Mouse (Mus musculus) liver, postnatal 0 days (tissue): Measurements from ENCODE around the gene Dph5. TPM values are rescaled to one million over a fixed set of nuclear protein-coding genes. Genes with fewer than 3 reads are reported as not detected.

Experiments
- ATAC-seq: fragments of 200-750 bp; cut with Nextera tagmentation; 2 replicates; pipeline ENCODE4 v1.8.0; 2017; ENCODE audit warnings: mild to moderate bottlenecking, moderate library complexity
- DNase-seq: peaks from one replicate; pipeline ENCODE4 v3.0.0-alpha.2; 2016
- H3K27ac ChIP-seq: fragments of 300-500 bp; sonication (generic); 2 replicates; pipeline ENCODE4 v1.5.1; 2014; ENCODE audit warnings: antibody characterized with exemption, moderate library complexity, mild to moderate bottlenecking, low read depth
- H3K27me3 ChIP-seq: fragments of 300-500 bp; sonication (generic); 2 replicates; pipeline ENCODE4 v1.6.1; 2014; ENCODE audit warnings: low read length, control low read depth, mixed read lengths; ENCODE audit not compliant: insufficient read depth
- H3K36me3 ChIP-seq: fragments of 300-500 bp; sonication (generic); replicated peaks from 2 replicates; pipeline ENCODE4 v1.6.1; 2014; ENCODE audit warnings: mild to moderate bottlenecking, control low read depth, low read length, moderate library complexity, mixed read lengths; ENCODE audit not compliant: insufficient read depth
- H3K4me1 ChIP-seq: fragments of 300-500 bp; sonication (generic); 2 replicates; pipeline ENCODE4 v1.6.1; 2014; ENCODE audit warnings: antibody characterized with exemption, mild to moderate bottlenecking, control low read depth; ENCODE audit not compliant: insufficient read depth
- H3K4me2 ChIP-seq: fragments of 300-500 bp; sonication (generic); 2 replicates; pipeline ENCODE4 v1.6.1; 2014; ENCODE audit warnings: low read depth, mild to moderate bottlenecking, low read length, moderate library complexity, mixed read lengths
- H3K4me3 ChIP-seq: fragments of 300-500 bp; sonication (generic); 2 replicates; pipeline ENCODE4 v1.5.1; 2014; ENCODE audit warnings: low read depth, low read length
- H3K9ac ChIP-seq: fragments of 300-500 bp; sonication (generic); replicated peaks from 2 replicates; pipeline ENCODE4 v1.6.1; 2014; ENCODE audit warnings: mild to moderate bottlenecking, moderate library complexity
- H3K9me3 ChIP-seq: fragments of 300-500 bp; sonication (generic); 2 replicates; pipeline ENCODE4 v1.6.1; 2016; ENCODE audit warnings: mild to moderate bottlenecking, control low read depth, low read length, mixed read lengths
- CTCF ChIP-seq: sonication (generic); IDR thresholded peaks from 2 replicates; pipeline ENCODE4 v1.5.1; 2016; ENCODE audit warnings: antibody characterized with exemption, low read depth
- EP300 ChIP-seq: IDR thresholded peaks from 2 replicates; pipeline ENCODE4 v1.6.1; 2016; ENCODE audit warnings: antibody characterized with exemption, low read depth, mild to moderate bottlenecking
- WGBS: fragments of 180-500 bp; shearing (Covaris S2); extraction: QIAGEN DNeasy Blood & Tissue Kit; methylation state at CpG from one replicate; pipeline ENCODE4 v1.1.7; 2014; ENCODE audit not compliant: insufficient replicate concordance; 5-methylcytosine and 5-hydroxymethylcytosine counted together
- polyA plus RNA-seq: library from polyadenylated mRNA; unstranded; fragments of >200 nt; fragmentation: Nextera tagmentation; extraction: Ambion mirVana; gene quantifications from 2 replicates; pipeline ENCODE4 v1.2.1, GENCODE M21; 2015

Dph5 gene
- 15.3 and 16.2 TPM in 2 replicates for polyA plus RNA-seq

DNA sequence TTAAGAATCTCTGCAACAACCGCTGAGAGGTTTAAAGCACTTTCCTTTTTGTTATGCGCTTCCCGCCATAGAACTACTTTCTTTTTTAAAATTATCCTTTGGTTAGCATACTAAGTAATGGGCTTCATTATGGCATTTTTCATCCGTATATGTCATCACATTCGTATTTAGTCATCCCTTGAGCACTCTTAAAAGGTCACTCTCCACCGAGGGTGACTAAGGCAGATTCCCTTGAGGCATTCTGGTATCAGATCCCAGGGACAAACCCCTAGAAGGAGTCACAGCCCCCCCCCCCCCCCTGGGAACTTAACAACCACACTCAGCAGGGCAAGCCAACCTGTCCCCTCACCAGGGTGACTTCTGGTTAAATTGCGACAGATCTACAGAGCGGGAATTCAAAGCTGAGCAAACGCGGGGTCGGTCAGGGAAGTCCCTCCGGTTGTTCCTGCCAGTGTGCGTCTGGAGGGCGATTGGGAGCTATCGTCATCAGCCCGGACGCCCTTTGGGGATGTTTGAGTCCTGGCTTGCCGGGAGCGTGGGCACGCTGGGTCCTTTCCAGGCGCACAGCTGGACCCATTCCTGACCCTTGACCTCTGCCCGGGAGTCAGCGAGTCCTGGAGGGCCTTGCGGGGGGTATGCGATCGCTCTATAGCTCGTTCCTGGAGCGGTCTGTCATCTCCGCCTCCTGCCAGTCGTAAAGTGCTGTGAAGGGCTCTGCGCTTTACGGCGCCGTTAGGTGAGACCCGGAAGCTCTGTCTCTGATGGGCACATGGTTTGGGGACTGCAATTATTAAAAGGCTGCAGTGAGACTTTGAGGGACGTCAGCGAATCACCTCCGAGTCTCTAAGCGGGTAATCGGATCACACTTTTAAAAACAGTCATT, at the start of gene Dph5:
Gene Dph5, plus strand, starts transcription at position 411 of the 883 bp plus-strand sequence.
- TF ChIP-seq EP300, result no peak
- no peak for TF ChIP-seq CTCF
- Histone ChIP-seq H3K4me1 (peaks cover 3% of the 10 kb centered on the region; the same call in 1 of the 2 replicates), H3K9ac (peak within 1 kb of the TSS; percentile 70), H3K4me2 (peak within 1 kb of the TSS; percentile 79), H3K9me3 (no peaks in the 10 kb centered on the region), H3K27me3 (no peaks in the 10 kb centered on the region), H3K36me3 (no peaks in the 10 kb centered on the region; the same call in 1 of the 2 replicates), H3K4me3 (peak within 1 kb of the TSS; percentile 72), H3K27ac (peak within 1 kb of the TSS; percentile 87)
- peak; percentile 91 for DNase-seq
- WGBS, result under 1% methylated on average over 40 of the region's 40 CpGs
- ATAC-seq, result peak; percentile 96

DNA sequence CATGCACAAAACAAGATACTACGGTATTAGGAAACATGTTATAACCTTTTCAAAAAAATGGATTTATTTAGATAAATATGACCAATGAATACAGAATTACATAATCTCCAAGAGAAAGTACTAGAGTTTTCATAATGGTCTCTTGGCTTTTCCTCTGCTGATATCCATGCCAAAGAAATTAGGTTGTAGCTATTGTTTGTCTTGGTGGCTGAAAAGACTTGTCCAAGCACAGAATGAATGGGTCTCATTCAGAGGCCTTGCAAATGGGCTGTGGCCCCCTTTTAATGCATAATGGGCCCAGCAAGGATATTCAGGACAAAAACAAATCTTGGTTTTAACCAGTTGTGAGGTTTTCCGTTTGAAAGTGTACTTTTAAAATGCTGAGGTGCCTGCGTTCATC, 43.1 kb upstream of the Dph5 start:
- Histone ChIP-seq H3K27ac (no peak overlapping the region), H3K4me1 (no peaks in the 10 kb centered on the region), H3K27me3 (no peaks in the 10 kb centered on the region), H3K36me3 (no peaks in the 10 kb centered on the region), H3K4me3 (no peak overlapping the region), H3K9me3 (no peaks in the 10 kb centered on the region), H3K4me2 (no peak overlapping the region), H3K9ac (no peak overlapping the region)
- WGBS, result 82% methylated on average over 3 of the region's 3 CpGs
- TF ChIP-seq EP300 (no peak), CTCF (no peak)
- ATAC-seq (no peak), DNase-seq (no peak)

DNA sequence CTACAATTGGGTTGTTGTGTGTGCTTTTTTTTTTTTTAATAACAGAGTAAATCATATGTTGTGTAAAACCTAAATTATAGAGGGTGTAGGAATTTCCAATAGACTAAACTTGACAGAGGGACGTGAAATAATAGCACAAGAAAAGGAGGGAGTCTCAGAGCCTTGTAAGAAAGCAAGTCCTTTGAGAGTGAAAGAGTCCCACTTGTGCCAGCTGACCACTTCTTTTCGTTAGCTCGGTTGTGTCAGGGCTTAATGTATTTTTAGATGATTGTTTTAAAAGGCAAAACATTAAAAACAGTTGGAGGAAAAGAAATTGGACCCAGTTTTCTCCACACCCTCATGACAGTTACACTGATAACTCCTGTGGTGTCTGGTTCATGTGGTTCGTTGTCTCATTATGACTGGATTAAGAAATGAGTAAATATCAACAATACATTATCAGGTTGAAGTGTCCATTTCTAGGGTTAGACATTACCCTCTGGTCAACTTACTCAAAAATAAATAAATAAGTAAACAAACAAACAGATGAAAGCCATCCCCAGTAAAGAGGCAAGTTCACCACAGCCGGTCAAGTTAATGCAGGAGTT, 42.5 kb upstream of the Dph5 start:
- ATAC-seq (no peak), DNase-seq (no peak)
- H3K27me3 ChIP-seq, result no peaks in the 10 kb centered on the region
- WGBS, result 60% methylated on average over 5 of the region's 5 CpGs
- H3K4me3 ChIP-seq, result no peak overlapping the region
- no peaks in the 10 kb centered on the region for H3K4me1 ChIP-seq
- H3K4me2 ChIP-seq, result no peak overlapping the region
- TF ChIP-seq EP300, result no peak
- no peak for TF ChIP-seq CTCF
- no peak overlapping the region for H3K27ac ChIP-seq
- no peaks in the 10 kb centered on the region for H3K36me3 ChIP-seq
- no peak overlapping the region for H3K9ac ChIP-seq
- H3K9me3 ChIP-seq, result no peaks in the 10 kb centered on the region

DNA sequence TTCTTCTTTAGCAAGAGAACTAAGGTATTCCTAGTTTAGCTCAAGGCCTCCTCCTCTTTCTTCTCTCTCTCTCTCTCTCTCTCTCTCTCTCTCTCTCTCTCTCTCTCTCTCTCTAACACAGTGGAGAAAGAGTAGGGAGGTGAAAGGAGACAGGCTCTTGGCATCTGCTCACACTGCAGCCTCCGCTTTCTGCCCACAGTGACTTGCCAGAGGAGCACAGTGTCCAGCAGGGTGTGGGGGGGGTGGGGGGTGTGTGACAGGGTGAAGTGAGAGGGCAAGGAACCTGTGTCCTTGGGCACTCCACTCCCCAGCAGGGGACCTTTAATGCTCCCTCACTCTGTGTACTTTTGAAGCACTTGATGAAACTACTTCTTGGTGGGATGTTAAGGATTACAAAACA, 41.9 kb upstream of the Dph5 start:
- H3K27me3 ChIP-seq, result no peaks in the 10 kb centered on the region
- H3K9me3 ChIP-seq, result no peaks in the 10 kb centered on the region
- no peaks in the 10 kb centered on the region for H3K4me1 ChIP-seq
- no peak overlapping the region for H3K27ac ChIP-seq
- H3K9ac ChIP-seq, result no peak overlapping the region
- TF ChIP-seq CTCF (no peak), EP300 (no peak)
- 76% methylated on average over 1 of the region's 1 CpGs for WGBS
- ATAC-seq, result no peak
- H3K4me2 ChIP-seq, result no peak overlapping the region
- DNase-seq, result no peak
- no peak overlapping the region for H3K4me3 ChIP-seq
- H3K36me3 ChIP-seq, result no peaks in the 10 kb centered on the region

DNA sequence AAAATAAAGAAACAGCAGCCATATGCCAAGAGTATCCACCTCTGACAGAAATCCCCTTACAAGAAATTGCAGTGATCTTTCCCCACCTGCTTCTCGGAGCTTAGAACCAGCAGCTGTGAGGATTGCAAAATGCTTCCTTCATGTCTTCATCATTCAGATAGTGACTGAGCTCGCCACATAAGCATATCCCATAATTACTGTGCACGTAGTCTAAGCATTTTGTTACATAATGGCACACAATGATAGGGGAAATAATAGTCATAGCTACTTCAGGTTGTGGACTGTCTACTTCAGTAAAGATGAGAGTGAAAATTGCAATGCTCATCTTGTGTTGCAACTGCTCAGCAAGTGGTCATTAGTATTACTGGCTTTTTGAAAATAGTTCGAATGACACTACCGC, 41.5 kb upstream of the Dph5 start:
- no peak for TF ChIP-seq CTCF
- no peak for TF ChIP-seq EP300
- H3K36me3 ChIP-seq, result no peaks in the 10 kb centered on the region
- no peak overlapping the region for H3K4me3 ChIP-seq
- H3K27me3 ChIP-seq, result no peaks in the 10 kb centered on the region
- no peak overlapping the region for H3K27ac ChIP-seq
- H3K9me3 ChIP-seq, result no peaks in the 10 kb centered on the region
- no peak overlapping the region for H3K4me2 ChIP-seq
- no peak overlapping the region for H3K9ac ChIP-seq
- 75% methylated on average over 5 of the region's 5 CpGs for WGBS
- DNase-seq, result no peak
- H3K4me1 ChIP-seq, result no peaks in the 10 kb centered on the region
- ATAC-seq, result no peak

DNA sequence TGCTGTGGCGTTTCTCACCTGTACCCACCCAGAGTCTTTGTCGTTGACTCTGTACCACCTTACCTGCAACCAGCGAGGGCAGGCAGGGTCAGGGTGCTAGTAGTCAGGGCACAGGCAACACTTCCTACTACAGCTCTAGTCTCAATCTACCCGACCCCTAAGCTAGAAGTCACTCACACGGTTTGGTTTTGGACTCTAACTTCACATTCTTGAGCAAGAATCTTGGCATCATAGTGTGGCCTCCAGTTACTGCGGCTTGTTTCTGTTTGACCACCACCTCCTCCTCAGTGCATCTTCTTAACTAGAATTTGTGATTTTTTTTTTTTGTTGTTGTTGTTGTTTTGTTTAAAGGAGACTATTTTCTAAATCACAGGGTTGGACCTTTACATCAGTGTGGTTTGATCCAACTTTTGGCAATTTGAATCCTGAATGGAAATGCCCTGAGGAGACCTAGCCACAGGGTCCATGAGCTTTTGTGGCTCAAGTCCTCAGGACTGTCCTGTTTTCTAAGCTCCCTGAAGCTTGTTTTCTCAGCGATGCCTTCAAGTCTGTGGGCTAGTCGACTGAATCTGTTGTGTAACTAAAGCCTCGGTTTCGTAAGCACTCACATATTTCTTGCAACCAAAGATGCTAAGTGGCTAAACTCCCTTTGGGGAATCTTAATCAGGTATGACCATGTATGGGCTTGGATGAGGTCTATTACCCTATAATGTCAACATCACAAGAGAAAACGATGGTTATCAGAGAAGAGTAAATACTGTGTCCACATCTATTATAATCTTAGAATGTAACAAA, 38.8 kb upstream of the Dph5 start:
- TF ChIP-seq CTCF (no peak), EP300 (no peak)
- no peak overlapping the region for H3K9ac ChIP-seq

More for the DNA sequence above, 38.8 kb upstream of the Dph5 start:
- no peak overlapping the region for H3K4me3 ChIP-seq
- no peak overlapping the region for H3K4me2 ChIP-seq
- DNase-seq (no peak), ATAC-seq (no peak)
- no peaks in the 10 kb centered on the region for H3K9me3 ChIP-seq
- WGBS, result 66% methylated on average over 11 of the region's 11 CpGs
- H3K4me1 ChIP-seq, result no peaks in the 10 kb centered on the region
- H3K36me3 ChIP-seq, result no peaks in the 10 kb centered on the region
- no peak overlapping the region for H3K27ac ChIP-seq
- H3K27me3 ChIP-seq, result no peaks in the 10 kb centered on the region
